Mouse (Mus musculus) forebrain, embryonic 13.5 days (tissue): ENCODE data around the gene Bphl. TPM values are rescaled to one million over a fixed set of nuclear protein-coding genes. Genes with fewer than 3 reads are reported as not detected.

ENCODE experiments used
- ATAC-seq: fragments of 200-750 bp; cut with Nextera tagmentation; 2 replicates; pipeline ENCODE4 v1.8.0; 2017
- H3K27ac ChIP-seq: fragments of 300-500 bp; sonication (generic); 2 replicates; pipeline ENCODE4 v1.5.1; 2015; ENCODE audit warnings: inconsistent platforms, mild to moderate bottlenecking, moderate library complexity
- H3K27me3 ChIP-seq: fragments of 300-500 bp; sonication (generic); 2 replicates; pipeline ENCODE4 v1.6.1; 2015; ENCODE audit warnings: mild to moderate bottlenecking, inconsistent platforms
- H3K36me3 ChIP-seq: fragments of 300-500 bp; sonication (generic); 2 replicates; pipeline ENCODE4 v1.6.1; 2015; ENCODE audit warnings: mild to moderate bottlenecking, inconsistent platforms; ENCODE audit not compliant: poor library complexity, severe bottlenecking
- H3K4me1 ChIP-seq: fragments of 300-500 bp; sonication (generic); 2 replicates; pipeline ENCODE4 v1.6.1; 2015; ENCODE audit warnings: inconsistent platforms
- H3K4me2 ChIP-seq: fragments of 300-500 bp; sonication (generic); 2 replicates; pipeline ENCODE4 v1.6.1; 2015; ENCODE audit warnings: inconsistent platforms, mild to moderate bottlenecking, moderate library complexity
- H3K4me3 ChIP-seq: fragments of 300-500 bp; sonication (generic); 2 replicates; pipeline ENCODE4 v1.5.1; 2015; ENCODE audit warnings: mild to moderate bottlenecking, inconsistent platforms
- H3K9ac ChIP-seq: fragments of 300-500 bp; sonication (generic); 2 replicates; pipeline ENCODE4 v1.6.1; 2015; ENCODE audit warnings: mild to moderate bottlenecking, inconsistent platforms
- H3K9me3 ChIP-seq: fragments of 300-500 bp; sonication (generic); replicated peaks from 2 replicates; pipeline ENCODE4 v1.6.1; 2016; ENCODE audit warnings: inconsistent platforms
- WGBS: fragments of 180-500 bp; shearing (Covaris S2); methylation state at CpG from one replicate; pipeline ENCODE4 v1.1.7; 2015; 5-methylcytosine and 5-hydroxymethylcytosine counted together
- polyA plus RNA-seq: library from polyadenylated mRNA; unstranded; fragments of >200 nt; fragmentation: Nextera tagmentation; extraction: Ambion mirVana; gene quantifications from 2 replicates; pipeline ENCODE4 v1.2.1, GENCODE M21; 2015

Bphl gene
- polyA plus RNA-seq, 1 experiment from 2014 or later, result 36.5 TPM

- Histone ChIP-seq H3K27me3 (no peaks in the 10 kb centered on the region), H3K4me1 (peaks cover 23% of the 10 kb centered on the region), H3K9ac (peak overlapping the region; percentile 92; the same call in 1 of the 2 replicates), H3K4me3 (no peak overlapping the region), H3K4me2 (peak overlapping the region; percentile 84), H3K9me3 (no peaks in the 10 kb centered on the region; the same call in 1 of the 2 replicates), H3K27ac (peak overlapping the region; percentile 83), H3K36me3 (peaks cover 20% of the 10 kb centered on the region)
- no peak for ATAC-seq
- 84% methylated on average over 5 of the region's 5 CpGs for WGBS
These were observed 671 bp upstream of the Bphl start for GRCm38 (mm10) chr13:34036726-34037125.

DNA sequence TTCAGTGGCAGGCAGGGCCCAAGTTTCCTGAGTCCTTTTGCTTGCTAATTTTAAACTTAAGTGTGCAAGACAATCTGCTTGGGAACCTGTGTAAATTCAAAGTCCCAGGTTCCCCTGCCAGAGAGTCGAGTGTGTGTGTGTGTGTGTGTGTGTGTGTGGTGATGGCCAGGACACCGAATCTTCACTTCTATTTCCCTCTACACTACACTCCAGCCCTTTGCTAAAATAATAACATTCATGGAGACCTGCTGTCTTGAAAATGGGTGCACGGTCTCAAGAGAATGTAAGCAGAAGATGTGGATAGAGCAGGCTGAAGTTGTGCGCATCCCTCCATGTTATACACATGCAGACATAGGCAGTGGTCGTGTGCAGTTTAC lies 647 bp downstream of the Bphl start:
- Histone ChIP-seq H3K27ac (no peak overlapping the region), H3K4me2 (peak overlapping the region; percentile 84), H3K27me3 (no peaks in the 10 kb centered on the region), H3K9ac (peak overlapping the region; percentile 92), H3K4me3 (peak overlapping the region; percentile 75), H3K4me1 (peaks cover 23% of the 10 kb centered on the region), H3K9me3 (no peaks in the 10 kb centered on the region; the same call in 1 of the 2 replicates), H3K36me3 (peaks cover 15% of the 10 kb centered on the region)
- peak; percentile 13 for ATAC-seq
- WGBS, result 33% methylated on average over 5 of the region's 5 CpGs

DNA sequence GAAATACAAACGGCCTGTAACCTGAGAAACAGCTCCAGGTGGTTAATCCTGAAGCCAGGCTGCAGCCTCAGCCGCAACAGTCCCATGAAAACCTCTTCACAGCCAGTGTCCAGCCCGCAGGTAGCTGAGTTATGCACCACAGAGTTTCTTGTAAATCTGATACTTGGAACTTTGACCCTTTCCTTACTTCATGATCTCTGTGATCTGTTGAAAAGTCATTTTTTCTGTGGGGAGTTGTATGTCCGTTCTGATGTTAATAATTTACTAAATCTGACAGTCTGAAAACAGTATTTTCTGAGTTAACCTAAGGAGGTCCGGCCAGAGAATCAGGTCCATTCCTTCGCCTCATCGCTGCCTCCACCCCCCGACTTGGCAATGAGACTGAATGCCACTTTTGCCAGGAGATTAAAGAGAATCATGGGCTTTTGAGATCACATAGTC lies 1.5 kb downstream of the Bphl start:
- H3K4me2 ChIP-seq, result peak overlapping the region; percentile 84
- peak overlapping the region; percentile 75 for H3K4me3 ChIP-seq
- peak overlapping the region; percentile 36 for H3K9ac ChIP-seq
- no peaks in the 10 kb centered on the region; the same call in 1 of the 2 replicates for H3K9me3 ChIP-seq
- H3K36me3 ChIP-seq, result peaks cover 9% of the 10 kb centered on the region
- no peak for ATAC-seq
- 30% methylated on average over 8 of the region's 8 CpGs for WGBS
- peaks cover 23% of the 10 kb centered on the region for H3K4me1 ChIP-seq
- no peaks in the 10 kb centered on the region for H3K27me3 ChIP-seq
- no peak overlapping the region for H3K27ac ChIP-seq

DNA sequence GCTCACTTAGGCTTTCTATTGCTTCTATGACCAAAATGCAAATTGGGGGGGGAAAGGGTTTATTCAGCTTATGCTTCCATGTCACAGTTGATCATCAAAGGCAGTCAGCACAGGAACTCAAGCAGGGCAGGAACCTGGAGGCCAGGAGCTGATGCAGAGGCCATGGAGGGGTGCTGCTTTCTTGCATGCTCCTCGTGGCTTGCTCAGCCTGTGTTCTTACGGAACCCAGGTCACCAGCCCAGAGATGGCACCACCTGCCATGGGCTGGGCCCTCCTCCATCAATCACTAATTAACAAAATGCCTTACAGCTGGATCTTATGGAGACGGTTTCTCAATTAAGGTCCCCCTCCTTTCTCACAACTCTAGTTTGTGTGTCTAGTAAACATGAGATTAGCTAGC lies 2.7 kb downstream of the Bphl start:
- Histone ChIP-seq H3K4me2 (no peak overlapping the region), H3K9ac (no peak overlapping the region), H3K27me3 (no peaks in the 10 kb centered on the region), H3K27ac (no peak overlapping the region), H3K9me3 (no peaks in the 10 kb centered on the region; the same call in 1 of the 2 replicates), H3K36me3 (no peaks in the 10 kb centered on the region), H3K4me1 (peaks cover 23% of the 10 kb centered on the region), H3K4me3 (no peak overlapping the region)
- no peak for ATAC-seq
- WGBS, result 90% methylated on average over 3 of the region's 3 CpGs

DNA sequence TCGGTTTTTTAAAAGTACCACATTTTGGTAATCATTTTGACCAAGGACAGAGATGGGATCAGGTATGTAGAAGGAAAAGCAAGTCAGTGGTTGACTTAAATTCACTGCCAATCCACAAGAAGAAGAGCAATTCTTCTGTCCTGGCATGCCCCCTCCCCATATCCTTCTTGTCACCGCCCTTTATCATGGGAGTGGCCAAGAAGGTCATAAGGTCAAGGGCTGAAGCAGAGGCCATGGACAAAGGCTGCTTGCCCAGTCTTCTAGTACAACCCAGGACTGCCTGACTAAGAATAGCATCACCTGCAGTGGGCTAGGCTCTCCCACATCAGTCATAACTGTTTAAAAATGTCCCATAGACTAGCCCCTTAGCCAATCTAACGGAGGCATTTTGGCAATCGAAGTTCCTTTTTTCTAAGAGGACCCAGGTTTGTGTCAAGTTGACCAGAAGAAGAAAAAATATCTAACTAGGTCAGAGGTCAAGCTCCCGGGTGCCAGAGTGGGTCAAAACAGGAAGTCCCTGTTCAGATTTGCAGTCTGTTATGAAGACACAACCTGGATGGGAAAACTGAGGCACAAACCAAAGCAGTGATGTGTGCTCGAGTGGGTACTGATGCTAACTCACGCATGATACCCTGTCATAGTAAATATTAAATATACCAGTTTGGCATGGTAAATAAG lies 6.5 kb downstream of the Bphl start:
- peaks cover 8% of the 10 kb centered on the region for H3K36me3 ChIP-seq
- ATAC-seq, result no peak
- H3K9ac ChIP-seq, result no peak overlapping the region
- no peaks in the 10 kb centered on the region for H3K27me3 ChIP-seq
- no peak overlapping the region for H3K4me2 ChIP-seq
- H3K9me3 ChIP-seq, result no peaks in the 10 kb centered on the region; the same call in 1 of the 2 replicates
- peaks cover 4% of the 10 kb centered on the region for H3K4me1 ChIP-seq
- WGBS, result 81% methylated on average over 7 of the region's 7 CpGs
- no peak overlapping the region for H3K4me3 ChIP-seq
- H3K27ac ChIP-seq, result no peak overlapping the region

DNA sequence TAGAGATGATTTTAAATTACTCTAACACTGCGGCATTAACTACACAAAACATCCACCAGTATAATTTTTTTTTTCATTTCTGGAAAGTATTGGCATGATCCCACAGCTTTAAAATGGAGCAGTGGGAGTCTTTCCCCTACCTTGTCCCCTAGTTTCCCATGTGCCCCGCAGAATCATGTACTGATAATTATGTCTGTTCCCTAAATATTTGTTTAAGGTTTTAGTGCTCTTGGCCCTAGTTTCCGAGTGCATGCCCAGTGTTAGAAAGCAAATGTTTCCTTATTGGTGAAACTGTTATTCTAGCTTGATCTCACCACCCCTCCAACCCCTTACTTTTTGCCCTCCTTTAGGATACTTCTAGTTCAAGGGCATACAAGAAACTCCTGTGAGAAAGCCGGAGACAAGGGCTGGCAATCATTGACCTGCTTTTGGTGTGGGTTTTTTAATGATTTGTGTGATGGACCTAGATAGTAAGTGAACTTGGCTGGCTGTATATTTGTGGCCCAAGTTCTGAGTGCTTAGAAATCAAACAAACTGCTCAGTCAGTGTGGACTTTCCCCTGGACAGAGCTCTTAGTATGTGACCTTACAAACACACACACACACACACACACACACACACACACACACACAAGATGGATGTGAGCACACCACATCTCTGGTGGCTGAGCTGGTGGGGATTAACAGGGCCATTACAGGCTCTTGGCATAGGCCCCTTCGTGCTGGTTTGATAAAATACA lies 8.3 kb downstream of the Bphl start:
- Histone ChIP-seq H3K4me2 (no peak overlapping the region), H3K36me3 (peaks cover 20% of the 10 kb centered on the region), H3K4me1 (no peaks in the 10 kb centered on the region), H3K27me3 (no peaks in the 10 kb centered on the region), H3K27ac (no peak overlapping the region), H3K4me3 (no peak overlapping the region), H3K9me3 (no peaks in the 10 kb centered on the region), H3K9ac (no peak overlapping the region)
- ATAC-seq, result peak; percentile 37
- 70% methylated on average over 5 of the region's 5 CpGs for WGBS

GRCm38 (mm10) chr13:34046421-34047012 lies 9.1 kb downstream of the Bphl start:
- H3K4me1 ChIP-seq, result no peaks in the 10 kb centered on the region
- 39% methylated on average over 11 of the region's 11 CpGs for WGBS
- H3K9ac ChIP-seq, result no peak overlapping the region
- H3K36me3 ChIP-seq, result peaks cover 26% of the 10 kb centered on the region
- no peak overlapping the region for H3K4me2 ChIP-seq
- no peak overlapping the region for H3K4me3 ChIP-seq
- no peaks in the 10 kb centered on the region for H3K27me3 ChIP-seq
- peak; percentile 96 for ATAC-seq
- H3K27ac ChIP-seq, result no peak overlapping the region; the same call in 1 of the 2 replicates
- H3K9me3 ChIP-seq, result no peaks in the 10 kb centered on the region

GRCm38 (mm10) chr13:34047526-34047925 lies 10.1 kb downstream of the Bphl start:
- Histone ChIP-seq H3K27ac (no peak overlapping the region), H3K4me2 (no peak overlapping the region), H3K4me1 (no peaks in the 10 kb centered on the region), H3K4me3 (no peak overlapping the region), H3K27me3 (no peaks in the 10 kb centered on the region), H3K9ac (no peak overlapping the region), H3K36me3 (peaks cover 32% of the 10 kb centered on the region), H3K9me3 (no peaks in the 10 kb centered on the region)
- no peak for ATAC-seq
- 80% methylated on average over 3 of the region's 3 CpGs for WGBS

DNA sequence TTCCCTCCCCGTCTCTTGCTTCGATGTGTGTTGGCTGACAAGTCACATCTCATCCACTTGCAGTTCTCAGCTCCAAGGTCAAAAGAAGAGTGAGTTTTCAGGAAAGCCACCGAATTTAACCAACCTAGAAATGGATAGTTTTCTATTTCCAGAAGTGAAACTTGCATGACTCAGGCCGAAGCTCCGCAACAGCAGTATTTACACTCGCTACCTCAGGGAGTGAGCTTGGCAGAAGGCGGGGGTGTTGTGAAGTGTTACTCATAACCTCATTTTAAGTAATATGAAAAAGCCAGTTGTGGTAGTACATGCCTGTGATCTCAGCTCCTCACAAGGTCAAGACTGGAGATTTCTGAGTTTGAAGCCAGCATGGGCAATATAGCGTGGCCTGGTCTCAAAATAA lies 13.1 kb downstream of the Bphl start:
- Histone ChIP-seq H3K27me3 (no peaks in the 10 kb centered on the region), H3K4me1 (no peaks in the 10 kb centered on the region), H3K9me3 (no peaks in the 10 kb centered on the region), H3K36me3 (peaks cover 47% of the 10 kb centered on the region), H3K4me3 (no peak overlapping the region), H3K9ac (no peak overlapping the region), H3K27ac (no peak overlapping the region), H3K4me2 (no peak overlapping the region)
- 96% methylated on average over 8 of the region's 8 CpGs for WGBS
- ATAC-seq, result no peak

- H3K9ac ChIP-seq, result no peak overlapping the region
- no peak overlapping the region for H3K4me2 ChIP-seq
- ATAC-seq, result no peak
- H3K36me3 ChIP-seq, result peaks cover 53% of the 10 kb centered on the region
- H3K27me3 ChIP-seq, result no peaks in the 10 kb centered on the region
- H3K4me3 ChIP-seq, result no peak overlapping the region
- H3K4me1 ChIP-seq, result no peaks in the 10 kb centered on the region
- H3K9me3 ChIP-seq, result no peaks in the 10 kb centered on the region; the same call in 1 of the 2 replicates
- H3K27ac ChIP-seq, result no peak overlapping the region
- 91% methylated on average over 3 of the region's 3 CpGs for WGBS
These were observed 14.3 kb downstream of the Bphl start for GRCm38 (mm10) chr13:34051692-34052091.

GRCm38 (mm10) chr13:34053673-34054282 lies 16.4 kb downstream of the Bphl start:
- H3K4me2 ChIP-seq, result no peak overlapping the region
- H3K9ac ChIP-seq, result no peak overlapping the region
- no peaks in the 10 kb centered on the region; the same call in 1 of the 2 replicates for H3K9me3 ChIP-seq
- peaks cover 53% of the 10 kb centered on the region for H3K36me3 ChIP-seq
- ATAC-seq, result no peak
- no peaks in the 10 kb centered on the region for H3K27me3 ChIP-seq
- H3K4me1 ChIP-seq, result no peaks in the 10 kb centered on the region
- H3K27ac ChIP-seq, result no peak overlapping the region
- 78% methylated on average over 13 of the region's 13 CpGs for WGBS
- H3K4me3 ChIP-seq, result no peak overlapping the region

DNA sequence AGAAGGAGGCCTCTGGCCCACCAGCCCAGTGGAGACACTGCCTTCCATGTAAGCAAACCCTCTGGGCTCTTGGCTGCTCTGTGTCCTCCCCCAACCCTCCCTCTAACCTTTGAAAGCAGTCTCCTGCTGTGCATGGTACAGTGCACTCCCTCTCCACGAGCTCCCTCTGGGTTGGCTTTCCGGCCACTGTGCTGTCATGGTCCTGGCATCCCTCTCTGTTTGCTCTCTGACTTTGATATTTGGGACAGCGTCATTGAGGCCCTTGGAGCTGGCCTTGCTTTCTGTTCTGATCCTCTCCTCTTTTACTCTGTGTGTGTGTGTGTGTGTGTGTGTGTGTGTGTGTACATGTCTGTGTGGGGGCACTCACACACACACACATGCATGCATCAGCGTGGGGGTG lies 17.0 kb downstream of the Bphl start:
- 67% methylated on average over 4 of the region's 4 CpGs for WGBS
- H3K9me3 ChIP-seq, result no peaks in the 10 kb centered on the region; the same call in 1 of the 2 replicates
- H3K36me3 ChIP-seq, result peaks cover 53% of the 10 kb centered on the region
- H3K9ac ChIP-seq, result no peak overlapping the region
- H3K27me3 ChIP-seq, result no peaks in the 10 kb centered on the region
- H3K4me3 ChIP-seq, result no peak overlapping the region
- H3K4me2 ChIP-seq, result no peak overlapping the region
- H3K4me1 ChIP-seq, result no peaks in the 10 kb centered on the region
- no peak overlapping the region for H3K27ac ChIP-seq
- no peak for ATAC-seq
